ENCODE assay signal across 24 mouse cellular contexts in genomic region chr10:94799485-94800239, GRCm38 (mm10).
A peak's percentile ranks its signal among the peaks of the same experiment; 100 is the strongest.
DNase-seq lines count a peak whose midpoint lies in the region; ATAC-seq lines count a peak whose summit lies in the region.
"Had no signal": no experiment of that assay in that cellular context is flagged by ENCODE, and none has a peak within 500 bp of the region (broad histone marks: within the 10 kb centered on the region; RNA-seq: fewer than 3 reads in every experiment).

No protein-coding gene starts in this region.

- H3K4me2 ChIP-seq in kidney, embryonic 15.5 days: no peak overlapping the region
- no peak overlapping the region for H3K4me2 ChIP-seq in kidney, embryonic 14.5 days (replicated peaks; ENCODE audit: low read depth, low read length)
- H3K4me2 ChIP-seq: embryonic facial prominence, embryonic 13.5 days; heart, embryonic 11.5 days; liver, embryonic 13.5 days; lung, embryonic 14.5 days had no signal

- H3K4me3 ChIP-seq in kidney, embryonic 15.5 days (replicated peaks): no peak overlapping the region
- no peak overlapping the region for H3K4me3 ChIP-seq in kidney, embryonic 14.5 days (ENCODE audit: low read length)
- no peak overlapping the region for H3K4me3 ChIP-seq in embryonic facial prominence, embryonic 10.5 days
- H3K4me3 ChIP-seq: embryonic facial prominence, embryonic 13.5 days; erythroblast, embryonic 14.5 days; gastrocnemius, adult 2 months; hindbrain, embryonic 10.5 days; left cerebral cortex, adult 2 months; liver, embryonic 13.5 days had no signal

- peak; percentile 79 for ATAC-seq in kidney, embryonic 15.5 days (replicated peaks; ENCODE audit: low FRiP score)
- no peak for ATAC-seq in kidney, embryonic 14.5 days (ENCODE audit: low FRiP score, low TSS enrichment)
- ATAC-seq: intestine, postnatal 0 days had no signal

- H3K27ac ChIP-seq in kidney, embryonic 15.5 days: no peak overlapping the region
- no peak overlapping the region for H3K27ac ChIP-seq in kidney, embryonic 14.5 days (ENCODE audit: low read depth, low read length)
- no peak overlapping the region for H3K27ac ChIP-seq in embryonic facial prominence, embryonic 10.5 days (replicated peaks)
- H3K27ac ChIP-seq: embryonic facial prominence, embryonic 13.5 days; gastrocnemius, adult 2 months; hindbrain, embryonic 10.5 days; left cerebral cortex, adult 2 months; liver, embryonic 13.5 days had no signal

- no peaks in the 10 kb centered on the region for H3K27me3 ChIP-seq in kidney, embryonic 15.5 days
- no peaks in the 10 kb centered on the region for H3K27me3 ChIP-seq in kidney, embryonic 14.5 days (ENCODE audit: control insufficient read depth, insufficient read depth, low read length)
- no peaks in the 10 kb centered on the region for H3K27me3 ChIP-seq in embryonic facial prominence, embryonic 10.5 days (replicated peaks; ENCODE audit: low read depth, poor library complexity, severe bottlenecking)
- H3K27me3 ChIP-seq: embryonic facial prominence, embryonic 13.5 days; liver, embryonic 13.5 days had no signal

- H3K9ac ChIP-seq in kidney, embryonic 15.5 days: no peak overlapping the region
- no peak overlapping the region for H3K9ac ChIP-seq in kidney, embryonic 14.5 days (ENCODE audit: low read depth, low read length)
- H3K9ac ChIP-seq: embryonic facial prominence, embryonic 13.5 days; liver, embryonic 13.5 days; lung, embryonic 14.5 days had no signal

- WGBS in kidney, embryonic 15.5 days: 30% methylated on average over 2 of the region's 2 CpGs
- 30% methylated on average over 2 of the region's 2 CpGs for WGBS in kidney, embryonic 14.5 days
- WGBS in embryonic facial prominence, embryonic 10.5 days: 25% methylated on average over 2 of the region's 2 CpGs

- peak; percentile 41 for DNase-seq in heart, adult 11 months
- DNase-seq in heart, adult 8-10 months (ENCODE audit: low spot score): no peak
- peak; percentile 27 for DNase-seq in R1 (ENCODE audit: low read depth, low spot score)
- DNase-seq in embryonic facial prominence, embryonic 10.5 days (ENCODE audit: low spot score): peak; percentile 25
- no peak for DNase-seq in right cerebral cortex, adult 18-20 months
- no peak for DNase-seq in lung, adult 18-20 months
- DNase-seq: adrenal gland, adult 2 months; cerebellum, adult 2 months; cerebellum, postnatal 25 days; gastrocnemius, adult 2 months; kidney, postnatal 10 days; liver, embryonic 13.5 days; lung, embryonic 14.5 days; retina, postnatal 1 day; right cerebral cortex, postnatal 4 days; thymus, postnatal 25 days had no signal

- 0 out of 2 replicates have a peak, but pooled peaks cover 6% of the 10 kb centered on the region for H3K36me3 ChIP-seq in kidney, embryonic 15.5 days
- H3K36me3 ChIP-seq in kidney, embryonic 14.5 days (ENCODE audit: control insufficient read depth, insufficient read depth, low read length): peaks cover 6% of the 10 kb centered on the region; the same call in 1 of the 2 replicates
- H3K36me3 ChIP-seq in embryonic facial prominence, embryonic 10.5 days (replicated peaks): peaks cover 18% of the 10 kb centered on the region

- 0 out of 2 replicates have a peak, but pooled peaks cover 8% of the 10 kb centered on the region for H3K4me1 ChIP-seq in kidney, embryonic 15.5 days
- no peaks in the 10 kb centered on the region for H3K4me1 ChIP-seq in kidney, embryonic 14.5 days (ENCODE audit: control insufficient read depth, insufficient read depth, low read length)
- peaks cover 17% of the 10 kb centered on the region for H3K4me1 ChIP-seq in embryonic facial prominence, embryonic 10.5 days

- H3K9me3 ChIP-seq in kidney, embryonic 15.5 days (replicated peaks): no peaks in the 10 kb centered on the region
- H3K9me3 ChIP-seq in kidney, embryonic 14.5 days (ENCODE audit: control insufficient read depth, low read length): no peaks in the 10 kb centered on the region
- H3K9me3 ChIP-seq in embryonic facial prominence, embryonic 10.5 days: no peaks in the 10 kb centered on the region
- H3K9me3 ChIP-seq: embryonic facial prominence, embryonic 13.5 days; hindbrain, embryonic 10.5 days; liver, embryonic 13.5 days had no signal

Comparison
In these comparisons a context has a peak if more than half of its experiments do, and no peak if none do; other contexts are left out.
1. DNase-seq: peak in heart, adult 11 months (single experiment), R1 (single experiment) and embryonic facial prominence, embryonic 10.5 days (single experiment); none in heart, adult 8-10 months (single experiment), right cerebral cortex, adult 18-20 months (single experiment) and lung, adult 18-20 months (0 of 2).